Mouse (Mus musculus) thymus, postnatal 36 days (tissue): ENCODE results near the gene Cxadr.
A peak's percentile ranks its signal among the peaks of the same experiment; 100 is the strongest.

Experiments
- DNase-seq, 2 experiments: peaks; one replicate each; pipeline ENCODE4 v3.0.0; 2022; ENCODE audit warnings: mixed read lengths in 2 of 2

The Cxadr gene

GRCm38 (mm10) chr16:78372786-78373185, 71.5 kb downstream of the Cxadr start:
- no peak for DNase-seq

GRCm38 (mm10) chr16:78373743-78374142, 72.5 kb downstream of the Cxadr start:
- peak; percentile 23 to 42 for DNase-seq

- peak; percentile 26 to 42 for DNase-seq
Observed at GRCm38 (mm10) chr16:78375222-78375621, 73.9 kb downstream of the Cxadr start.

- DNase-seq, result peak; percentile 63 to 74
Observed at GRCm38 (mm10) chr16:78375821-78376691, 74.8 kb downstream of the Cxadr start.

GRCm38 (mm10) chr16:78376745-78377570, 75.7 kb downstream of the Cxadr start, which contains the start of gene Btg3:
Gene Btg3, minus strand, starts transcription at chr16:78377192.
- DNase-seq, result peak; percentile 88 to 93

- DNase-seq, result no peak
Observed at GRCm38 (mm10) chr16:78378493-78378892, 77.2 kb downstream of the Cxadr start.

GRCm38 (mm10) chr16:78389122-78389521, 87.8 kb downstream of the Cxadr start:
- DNase-seq, result no peak

- DNase-seq, result no peak
Observed at GRCm38 (mm10) chr16:78389986-78390385, 88.7 kb downstream of the Cxadr start.

GRCm38 (mm10) chr16:78391354-78391753, 90.1 kb downstream of the Cxadr start:
- DNase-seq, result no peak

- DNase-seq, result no peak
Observed at GRCm38 (mm10) chr16:78398734-78399133, 97.4 kb downstream of the Cxadr start.

GRCm38 (mm10) chr16:78399423-78399822, 98.1 kb downstream of the Cxadr start:
- no peak for DNase-seq

GRCm38 (mm10) chr16:78402316-78402715, 101.0 kb downstream of the Cxadr start:
- DNase-seq, result no peak

GRCm38 (mm10) chr16:78406657-78407056, 105.4 kb downstream of the Cxadr start:
- no peak for DNase-seq

- no peak for DNase-seq
Observed at GRCm38 (mm10) chr16:78407855-78408254, 106.6 kb downstream of the Cxadr start.
